18 mouse cellular contexts compared by ENCODE assay signal in genomic region chr13:103801021-103801420, GRCm38 (mm10).
"Had no signal": no experiment of that assay in that cellular context is flagged by ENCODE, and none has a peak within 500 bp of the region (broad histone marks: within the 10 kb centered on the region; RNA-seq: fewer than 3 reads in every experiment).

No protein-coding gene starts in this region.

- H3K4me3 ChIP-seq: left cerebral cortex, adult 2 months; limb, embryonic 12.5 days; limb, embryonic 15.5 days; liver, embryonic 13.5 days; lung, embryonic 15.5 days had no signal

- H3K27me3 ChIP-seq: limb, embryonic 12.5 days; limb, embryonic 15.5 days; liver, embryonic 13.5 days; lung, embryonic 15.5 days had no signal

- DNase-seq: kidney, adult 18-20 months; kidney, adult 9 months; kidney, postnatal 14 days; kidney, postnatal 4 days; layer of hippocampus, adult 9-11 months; layer of hippocampus, postnatal 36 days; liver, embryonic 13.5 days; lung, adult 18-20 months; lung, postnatal 14 days; lung, postnatal 4 days; midbrain, embryonic 14.5 days; thymus, adult 2 months; thymus, postnatal 14 days; thymus, postnatal 4 days had no signal

- H3K27ac ChIP-seq: left cerebral cortex, adult 2 months; limb, embryonic 12.5 days; limb, embryonic 15.5 days; liver, embryonic 13.5 days; lung, embryonic 15.5 days had no signal
